Mouse (Mus musculus): ENCODE results near the gene Tgfb1. TPM values are rescaled to one million over a fixed set of nuclear protein-coding genes. Genes with fewer than 3 reads are reported as not detected.
A peak's percentile ranks its signal among the peaks of the same experiment; 100 is the strongest.

The Tgfb1 gene
- polyA plus RNA-seq, 1 experiment from 2014 or later = 6.6 TPM

DNA sequence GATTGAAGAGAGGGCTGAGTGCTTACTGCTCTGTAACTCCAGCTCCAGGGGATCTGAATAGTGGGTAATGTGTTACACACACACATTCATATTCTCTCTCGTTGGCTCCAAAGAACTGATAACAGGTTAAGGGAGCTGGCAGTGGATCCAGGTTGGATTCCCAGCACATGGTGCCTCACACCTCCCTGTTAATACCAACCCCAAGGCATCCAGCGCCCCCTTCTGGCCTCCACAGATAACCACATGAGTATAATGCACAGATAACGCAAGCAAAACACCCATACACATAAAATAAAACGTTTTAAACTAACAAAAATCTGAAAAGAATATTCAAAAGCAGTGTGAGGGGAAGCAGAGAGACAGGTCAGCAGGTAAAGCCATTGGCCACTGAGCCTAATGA, 14.4 kb upstream of the Tgfb1 start:
- 52% methylated on average over 4 of the region's 4 CpGs for WGBS

DNA sequence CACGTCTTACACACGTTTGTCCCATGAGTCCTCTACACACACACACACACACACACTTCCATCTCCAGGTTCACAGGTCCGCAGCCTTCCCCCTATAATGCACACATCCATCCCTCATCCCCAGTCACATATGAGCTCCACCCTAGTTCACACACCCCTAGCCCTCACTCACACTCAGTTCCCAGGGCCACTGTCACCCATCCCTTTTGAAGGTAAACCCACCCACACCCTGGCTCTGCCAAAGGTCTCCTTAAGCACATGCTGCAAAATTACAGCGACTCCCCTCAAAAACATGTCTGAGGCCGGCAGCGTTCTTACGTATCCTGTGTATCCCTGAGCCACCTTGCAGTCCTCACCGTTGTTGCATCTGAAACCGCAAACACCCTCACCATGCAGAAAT, 12.5 kb upstream of the Tgfb1 start:
- WGBS = 23% methylated on average over 9 of the region's 9 CpGs
- no peak overlapping the region for H3K4me3 ChIP-seq (ENCODE audit: low read depth, low read length)
- peak overlapping the region; percentile 51 for H3K4me2 ChIP-seq (replicated peaks; ENCODE audit: low read depth, low read length)
- H3K9ac ChIP-seq (replicated peaks; ENCODE audit: low read depth) = no peak overlapping the region
- ATAC-seq = no peak
- H3K27ac ChIP-seq (ENCODE audit: low read length) = no peak overlapping the region
- DNase-seq (ENCODE audit: low spot score) = no peak
- TF ChIP-seq CTCF (IDR thresholded peaks at IDR 0.05) (no peak), EP300 (IDR thresholded peaks at IDR 0.05) (no peak)
- peaks cover 13% of the 10 kb centered on the region for H3K4me1 ChIP-seq (ENCODE audit: insufficient read depth, low read depth, low read length)
- H3K27me3 ChIP-seq (replicated peaks; ENCODE audit: insufficient read depth, low read length) = peaks cover 4% of the 10 kb centered on the region; the same call in 1 of the 2 replicates
- no peaks in the 10 kb centered on the region for H3K9me3 ChIP-seq (ENCODE audit: low read length)
- H3K36me3 ChIP-seq (ENCODE audit: insufficient read depth, low read length) = no peaks in the 10 kb centered on the region

More for the DNA sequence above, 14.4 kb upstream of the Tgfb1 start:
- Histone ChIP-seq H3K27ac (ENCODE audit: low read length) (no peak overlapping the region), H3K4me1 (ENCODE audit: insufficient read depth, low read depth, low read length) (peaks cover 13% of the 10 kb centered on the region), H3K4me3 (ENCODE audit: low read depth, low read length) (no peak overlapping the region), H3K36me3 (ENCODE audit: insufficient read depth, low read length) (no peaks in the 10 kb centered on the region), H3K9ac (replicated peaks; ENCODE audit: low read depth) (no peak overlapping the region), H3K4me2 (replicated peaks; ENCODE audit: low read depth, low read length) (no peak overlapping the region), H3K9me3 (ENCODE audit: low read length) (no peaks in the 10 kb centered on the region), H3K27me3 (replicated peaks; ENCODE audit: insufficient read depth, low read length) (peaks cover 4% of the 10 kb centered on the region; the same call in 1 of the 2 replicates)
- DNase-seq (ENCODE audit: low spot score) (no peak), ATAC-seq (no peak)
- TF ChIP-seq CTCF (IDR thresholded peaks at IDR 0.05) (peak; percentile 26), EP300 (IDR thresholded peaks at IDR 0.05) (no peak)

DNA sequence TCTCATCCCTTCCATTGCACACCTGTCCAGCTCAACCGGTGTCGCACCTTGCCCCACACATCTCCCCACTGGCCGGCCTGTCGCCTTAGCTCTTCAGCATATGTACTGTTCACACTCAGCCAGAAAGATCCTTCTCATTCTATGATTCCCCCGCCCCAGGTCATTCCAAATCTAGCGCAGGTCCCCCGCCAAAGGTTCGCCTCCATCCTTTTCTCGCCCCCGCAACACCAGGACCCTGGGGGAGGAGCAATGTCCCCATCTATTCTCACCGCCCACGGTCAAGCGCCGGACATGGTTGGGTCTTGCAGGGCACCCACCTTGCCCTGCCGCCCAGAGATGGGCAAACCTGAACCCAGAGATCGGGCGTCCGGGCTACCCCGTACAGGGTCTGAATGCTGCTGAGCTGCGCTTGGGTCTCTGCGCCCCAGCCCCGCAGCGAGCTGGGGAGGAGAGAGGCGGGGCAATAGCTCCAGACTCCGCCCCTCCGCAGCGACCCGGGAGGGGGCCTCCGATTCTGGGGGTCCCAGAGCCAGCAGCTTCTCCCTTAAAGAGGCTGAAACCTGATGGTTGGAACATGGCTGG, 12.0 kb upstream of the Tgfb1 start, which contains the start of gene Tmem91:
Gene Tmem91 (minus strand): TSS at position 448 of the 582 bp plus-strand sequence.
- TF ChIP-seq CTCF (IDR thresholded peaks at IDR 0.05) (no peak), EP300 (IDR thresholded peaks at IDR 0.05) (no peak)
- no peak for ATAC-seq
- Histone ChIP-seq H3K4me1 (ENCODE audit: insufficient read depth, low read depth, low read length) (peaks cover 14% of the 10 kb centered on the region), H3K9ac (replicated peaks; ENCODE audit: low read depth) (no peak within 1 kb of the TSS), H3K27me3 (replicated peaks; ENCODE audit: insufficient read depth, low read length) (peaks cover 4% of the 10 kb centered on the region; the same call in 1 of the 2 replicates), H3K36me3 (ENCODE audit: insufficient read depth, low read length) (no peaks in the 10 kb centered on the region), H3K4me2 (replicated peaks; ENCODE audit: low read depth, low read length) (peak within 1 kb of the TSS; percentile 51), H3K4me3 (ENCODE audit: low read depth, low read length) (peak within 1 kb of the TSS; percentile 14; the same call in 1 of the 2 replicates), H3K9me3 (ENCODE audit: low read length) (no peaks in the 10 kb centered on the region), H3K27ac (ENCODE audit: low read length) (no peak within 1 kb of the TSS)
- 2% methylated on average over 29 of the region's 29 CpGs for WGBS
- DNase-seq (ENCODE audit: low spot score) = no peak

DNA sequence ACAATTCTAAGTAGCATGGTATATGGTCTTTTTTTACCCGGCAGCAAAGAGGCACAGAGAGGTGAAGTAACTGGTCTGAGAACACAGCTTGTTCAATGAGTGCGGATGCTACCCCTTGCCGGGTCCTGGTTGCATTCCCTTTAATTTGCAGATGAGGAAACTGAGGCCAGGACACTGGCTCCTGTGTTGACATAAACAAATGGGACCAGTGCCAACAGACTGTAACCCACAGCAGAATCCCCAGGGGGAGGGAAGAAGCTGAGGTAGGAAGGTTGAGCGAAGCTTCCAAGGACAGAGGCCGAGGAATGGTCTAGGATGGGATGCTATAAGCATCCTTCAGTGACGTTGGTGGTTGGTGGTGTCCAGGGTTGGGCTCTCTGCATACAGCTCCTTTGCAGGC, 11.4 kb upstream of the Tgfb1 start:
- H3K9ac ChIP-seq (replicated peaks; ENCODE audit: low read depth) = no peak overlapping the region
- no peak for ATAC-seq
- peaks cover 19% of the 10 kb centered on the region for H3K4me1 ChIP-seq (ENCODE audit: insufficient read depth, low read depth, low read length)
- peaks cover 4% of the 10 kb centered on the region; the same call in 1 of the 2 replicates for H3K27me3 ChIP-seq (replicated peaks; ENCODE audit: insufficient read depth, low read length)
- H3K36me3 ChIP-seq (ENCODE audit: insufficient read depth, low read length) = no peaks in the 10 kb centered on the region
- H3K27ac ChIP-seq (ENCODE audit: low read length) = no peak overlapping the region
- WGBS = 46% methylated on average over 6 of the region's 6 CpGs
- no peak for DNase-seq (ENCODE audit: low spot score)
- H3K4me3 ChIP-seq (ENCODE audit: low read depth, low read length) = no peak overlapping the region
- TF ChIP-seq CTCF (IDR thresholded peaks at IDR 0.05) = no peak
- TF ChIP-seq EP300 (IDR thresholded peaks at IDR 0.05) = no peak
- no peak overlapping the region for H3K4me2 ChIP-seq (replicated peaks; ENCODE audit: low read depth, low read length)
- H3K9me3 ChIP-seq (ENCODE audit: low read length) = no peaks in the 10 kb centered on the region

DNA sequence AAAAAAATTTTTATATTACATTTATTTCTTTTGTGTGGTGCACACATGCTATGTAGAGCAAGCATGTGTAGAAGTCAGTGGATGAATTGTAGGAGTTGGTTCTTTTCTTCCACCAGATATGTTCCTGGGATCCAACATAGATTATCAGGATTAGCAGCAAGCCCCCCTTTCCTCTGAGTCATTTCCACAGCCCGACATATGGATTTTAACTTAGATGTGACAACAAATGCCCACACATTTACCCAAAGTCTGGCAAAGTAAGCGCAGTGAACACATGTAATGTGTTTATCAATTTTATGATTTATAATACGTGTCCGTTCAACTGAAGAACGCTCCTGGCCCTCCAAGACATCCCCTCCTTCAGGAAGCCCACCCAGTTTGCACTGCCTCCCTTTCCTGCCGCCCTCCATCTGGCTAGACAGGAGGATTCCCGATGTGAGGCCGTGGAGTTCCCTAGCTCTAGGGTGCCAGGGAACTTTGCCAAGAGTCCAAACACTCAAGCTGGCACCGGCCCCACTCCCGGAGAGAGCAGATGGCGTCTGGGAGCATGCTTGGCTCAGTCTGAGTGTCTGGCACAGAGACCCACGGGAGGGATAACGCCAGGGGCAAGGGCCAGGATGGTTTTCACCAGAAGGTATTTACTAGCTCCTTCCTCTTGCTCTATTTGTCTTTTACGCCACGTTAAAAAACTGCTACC, 10.6 kb upstream of the Tgfb1 start:
- Histone ChIP-seq H3K27me3 (replicated peaks; ENCODE audit: insufficient read depth, low read length) (peaks cover 4% of the 10 kb centered on the region; the same call in 1 of the 2 replicates), H3K9me3 (ENCODE audit: low read length) (no peaks in the 10 kb centered on the region), H3K4me3 (ENCODE audit: low read depth, low read length) (no peak overlapping the region), H3K9ac (replicated peaks; ENCODE audit: low read depth) (no peak overlapping the region), H3K4me2 (replicated peaks; ENCODE audit: low read depth, low read length) (0 out of 2 replicates have a peak overlapping the region, but pooled peaks have one; percentile 8), H3K36me3 (ENCODE audit: insufficient read depth, low read length) (no peaks in the 10 kb centered on the region), H3K4me1 (ENCODE audit: insufficient read depth, low read depth, low read length) (peaks cover 22% of the 10 kb centered on the region), H3K27ac (ENCODE audit: low read length) (peak overlapping the region; percentile 38)
- 16% methylated on average over 15 of the region's 15 CpGs for WGBS
- no peak for TF ChIP-seq EP300 (IDR thresholded peaks at IDR 0.05)
- no peak for TF ChIP-seq CTCF (IDR thresholded peaks at IDR 0.05)
- peak; percentile 13; the same call in 1 of the 2 replicates for ATAC-seq
- peak; percentile 83 for DNase-seq (ENCODE audit: low spot score)

DNA sequence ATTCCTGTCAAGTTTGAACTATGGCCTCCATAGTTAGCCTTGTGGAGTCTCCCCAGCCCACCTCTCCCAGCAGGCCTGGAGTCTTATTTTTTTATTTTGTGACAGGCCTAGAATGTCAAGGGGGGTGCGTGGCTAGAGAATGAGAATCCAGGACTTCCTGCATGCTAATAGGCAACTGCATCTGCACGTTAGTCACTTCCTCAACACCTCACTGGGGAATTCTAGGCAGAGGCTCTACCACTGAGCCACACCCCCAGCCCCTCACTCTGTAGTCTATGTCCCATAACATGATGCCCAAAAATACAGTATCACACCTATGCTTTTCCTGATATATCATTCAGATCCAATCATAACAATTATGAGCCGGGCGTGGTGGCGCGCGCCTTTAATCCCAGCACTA, 9.8 kb upstream of the Tgfb1 start:
- no peak for TF ChIP-seq EP300 (IDR thresholded peaks at IDR 0.05)
- TF ChIP-seq CTCF (IDR thresholded peaks at IDR 0.05) = no peak
- H3K36me3 ChIP-seq (ENCODE audit: insufficient read depth, low read length) = no peaks in the 10 kb centered on the region
- ATAC-seq = no peak

More for the DNA sequence above, 9.8 kb upstream of the Tgfb1 start:
- Histone ChIP-seq H3K9me3 (ENCODE audit: low read length) (no peaks in the 10 kb centered on the region), H3K27ac (ENCODE audit: low read length) (peak overlapping the region; percentile 38; the same call in 1 of the 2 replicates), H3K4me1 (ENCODE audit: insufficient read depth, low read depth, low read length) (peaks cover 26% of the 10 kb centered on the region), H3K4me2 (replicated peaks; ENCODE audit: low read depth, low read length) (no peak overlapping the region), H3K9ac (replicated peaks; ENCODE audit: low read depth) (no peak overlapping the region), H3K27me3 (replicated peaks; ENCODE audit: insufficient read depth, low read length) (peaks cover 4% of the 10 kb centered on the region; the same call in 1 of the 2 replicates), H3K4me3 (ENCODE audit: low read depth, low read length) (no peak overlapping the region)
- DNase-seq (ENCODE audit: low spot score) = no peak
- 87% methylated on average over 7 of the region's 7 CpGs for WGBS

Data from lung, postnatal 0 days (tissue).